Mouse (Mus musculus) ovary, adult 18-20 months (tissue): ENCODE measurements around the gene Ccdc61.

ENCODE experiments used
- DNase-seq: peaks from one replicate; pipeline ENCODE4 v3.0.0; 2022; ENCODE audit warnings: low spot score, mixed read lengths

The Ccdc61 gene

DNA sequence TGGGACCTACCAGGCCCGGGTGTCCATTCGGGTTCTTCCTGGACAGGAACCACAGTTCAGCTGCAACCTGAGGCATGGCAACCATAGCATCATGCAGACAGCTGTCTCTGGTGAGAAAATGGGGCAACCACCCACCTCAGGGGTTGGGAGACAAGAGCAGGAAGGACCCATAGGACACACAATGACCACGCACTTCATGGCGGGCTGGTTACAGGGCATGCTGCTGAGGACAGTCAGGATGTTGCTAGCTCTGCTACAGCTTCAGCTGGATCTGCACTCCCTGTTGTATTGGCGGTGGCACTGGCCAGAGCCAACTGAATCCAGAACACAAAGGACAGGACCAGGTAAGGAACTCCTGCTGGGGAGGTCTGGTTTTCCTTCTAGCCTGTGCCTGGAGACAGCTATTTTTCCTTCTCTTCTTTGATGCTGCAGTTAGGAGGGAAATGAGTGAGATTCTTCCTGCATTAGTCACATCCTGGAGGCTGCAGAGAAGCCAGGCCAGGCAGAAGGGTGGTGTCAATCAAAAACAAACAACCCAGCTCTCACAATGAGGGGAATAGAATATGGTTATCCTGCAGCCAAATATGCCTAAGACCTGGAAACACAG lies 51.8 kb downstream of the Ccdc61 start:
- DNase-seq: no peak

DNA sequence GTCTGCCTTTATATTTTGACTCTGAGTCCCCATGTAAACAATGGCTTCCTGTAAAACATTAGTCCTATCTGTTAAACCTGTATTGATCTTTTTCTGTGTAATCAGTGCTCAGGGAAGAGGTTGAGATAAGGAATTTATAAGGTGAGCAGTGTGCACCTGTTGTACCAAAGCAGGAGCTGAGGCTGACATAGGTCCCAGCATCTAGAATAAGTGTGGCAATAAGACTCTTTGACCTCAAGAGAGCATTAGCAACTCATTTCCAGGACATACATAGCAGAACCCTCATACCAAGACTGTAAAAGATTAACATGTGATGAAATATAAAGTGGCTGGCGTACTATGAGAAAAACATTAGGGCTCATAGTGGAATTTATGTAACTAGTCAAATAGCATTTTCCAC lies 61.8 kb downstream of the Ccdc61 start:
- no peak for DNase-seq

DNA sequence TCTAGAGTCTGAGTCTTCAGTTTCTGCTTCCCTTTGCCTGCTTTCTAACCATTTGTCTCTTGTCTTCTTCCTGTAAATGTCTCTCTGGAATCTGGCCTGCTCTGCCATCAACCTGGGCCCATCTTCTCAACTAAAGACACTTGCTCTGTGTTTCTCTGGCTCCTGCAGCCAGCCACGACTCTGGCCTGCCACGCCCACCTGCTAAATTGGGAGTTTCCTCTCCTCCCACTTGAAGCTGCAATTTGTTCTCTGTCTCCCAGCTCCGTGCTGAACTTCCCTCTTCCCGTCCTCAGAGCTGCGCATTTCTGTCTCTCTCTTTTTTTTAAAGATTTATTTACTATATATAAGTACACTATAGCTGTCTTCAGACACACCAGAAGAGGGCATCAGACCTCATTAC lies 65.4 kb downstream of the Ccdc61 start:
- DNase-seq: no peak

DNA sequence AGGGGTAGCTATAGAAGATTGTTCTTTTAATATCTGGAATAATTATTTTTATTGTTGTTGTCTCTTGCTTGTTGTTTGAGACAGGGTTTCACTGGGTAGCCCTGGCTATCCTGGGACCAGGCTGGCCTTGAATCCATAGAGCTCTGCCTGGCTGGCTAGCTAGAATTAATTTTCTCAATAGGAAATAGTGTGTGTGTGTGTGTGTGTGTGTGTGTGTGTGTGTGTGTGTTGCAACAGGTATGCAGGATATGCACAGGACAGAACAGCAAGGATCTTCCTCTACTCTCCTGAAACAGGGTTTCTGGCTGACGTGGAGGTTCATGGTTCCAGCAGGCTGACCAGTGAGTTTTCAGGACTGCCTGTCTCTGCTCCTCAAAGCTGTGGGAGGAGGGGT lies 69.0 kb downstream of the Ccdc61 start:
- DNase-seq: no peak
